Mouse (Mus musculus) kidney, adult 8-10 months (tissue): ENCODE measurements at regions not wholly inside any gene's neighbourhood (a gene's known extent, or its start where the extent isn't known, plus 50 kb on each side); places are given as distances from the start of the nearest gene placed in this dataset.

Experiments used
- DNase-seq, 2 experiments: peaks; one replicate each; pipeline ENCODE4 v3.0.0; 2022

GRCm38 (mm10) chr7:70972023-70972400, 379.3 kb downstream of the Gm10295 start:
- peak; percentile 39 to 56 for DNase-seq

- no peak for DNase-seq
These were observed 379.8 kb downstream of the Gm10295 start for GRCm38 (mm10) chr7:70971323-70972022.

GRCm38 (mm10) chr7:70952318-70952959, 398.8 kb downstream of the Gm10295 start:
- DNase-seq: no peak

GRCm38 (mm10) chr7:70948281-70948680, 403.0 kb downstream of the Gm10295 start:
- no peak for DNase-seq

GRCm38 (mm10) chr7:70946260-70946659, 405.0 kb downstream of the Gm10295 start:
- DNase-seq: no peak

- peak; percentile 47 to 49 for DNase-seq
These were observed 420.4 kb downstream of the Gm10295 start for GRCm38 (mm10) chr7:70930911-70931310.

- no peak for DNase-seq
These were observed 421.4 kb downstream of the Gm10295 start for GRCm38 (mm10) chr7:70929935-70930334.

GRCm38 (mm10) chr7:70928001-70928400, 423.3 kb downstream of the Gm10295 start:
- no peak for DNase-seq

GRCm38 (mm10) chr7:70917016-70917415, 434.3 kb downstream of the Gm10295 start:
- peak; percentile 11 to 32 for DNase-seq

GRCm38 (mm10) chr7:70908921-70909320, 442.4 kb downstream of the Gm10295 start:
- DNase-seq: no peak

- no peak for DNase-seq
These were observed 459.6 kb downstream of the Gm10295 start for GRCm38 (mm10) chr7:70891700-70892099.

- peak in 1 of 2 experiments; percentile 42 for DNase-seq
These were observed 470.8 kb downstream of the Gm10295 start for GRCm38 (mm10) chr7:70880496-70880895.

- DNase-seq: no peak
These were observed 476.9 kb downstream of the Gm10295 start for GRCm38 (mm10) chr7:70874393-70874792.

GRCm38 (mm10) chr7:70870841-70871534, 480.3 kb downstream of the Gm10295 start:
- DNase-seq: peak in 1 of 2 experiments; percentile 38

GRCm38 (mm10) chr7:70869125-70869524, 482.2 kb downstream of the Gm10295 start:
- peak; percentile 77 to 89 for DNase-seq

- no peak for DNase-seq
These were observed 491.3 kb downstream of the Gm10295 start for GRCm38 (mm10) chr7:70859957-70860356.

- DNase-seq: no peak
These were observed 484.2 kb upstream of the Nr2f2 start for GRCm38 (mm10) chr7:70850726-70851125.

- DNase-seq: no peak
These were observed 481.7 kb upstream of the Nr2f2 start for GRCm38 (mm10) chr7:70848016-70848776.

- peak in 1 of 2 experiments; percentile 25 for DNase-seq
These were observed 481.0 kb upstream of the Nr2f2 start for GRCm38 (mm10) chr7:70847450-70847993.

- no peak for DNase-seq
These were observed 479.5 kb upstream of the Nr2f2 start for GRCm38 (mm10) chr7:70846076-70846475.

GRCm38 (mm10) chr7:70840142-70840541, 473.6 kb upstream of the Nr2f2 start:
- no peak for DNase-seq

- peak in 1 of 2 experiments; percentile 77 for DNase-seq
These were observed 472.7 kb upstream of the Nr2f2 start for GRCm38 (mm10) chr7:70839190-70839589.
